Mouse (Mus musculus): ENCODE measurements at regions not wholly inside any gene's neighbourhood (a gene's known extent, or its start where the extent isn't known, plus 50 kb on each side); places are given as distances from the start of the nearest gene placed in this dataset.

DNA sequence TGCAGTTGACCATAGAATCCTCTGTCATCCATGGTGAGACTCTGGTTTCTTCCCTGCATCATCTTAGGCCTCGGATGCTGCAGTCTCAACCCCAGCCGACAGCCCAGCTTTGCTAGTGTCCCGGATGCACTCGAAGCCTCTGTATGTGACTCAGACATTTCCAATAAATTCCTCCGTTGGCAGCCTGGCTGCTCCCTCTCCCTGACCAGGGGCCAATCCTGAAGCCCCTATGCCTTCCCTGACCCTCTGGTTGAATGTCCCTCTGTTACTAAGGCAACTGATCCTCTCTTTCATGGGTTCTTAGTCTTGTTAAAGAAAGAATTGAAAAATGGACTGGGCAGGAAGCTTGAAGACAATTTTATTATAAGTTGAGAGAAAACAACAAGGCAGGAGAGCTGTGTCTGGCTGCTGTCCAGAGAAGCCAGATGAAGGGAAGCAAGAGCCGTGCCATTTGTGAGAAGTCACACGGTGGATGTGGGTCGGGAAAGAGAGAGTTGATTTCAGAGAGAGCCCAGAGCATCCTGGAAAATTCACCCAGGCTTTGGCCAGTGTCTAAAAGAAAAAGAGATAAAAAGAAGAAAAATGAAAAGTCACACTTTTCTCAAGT, 131.2 kb downstream of the Matn1 start:
- ATAC-seq: no peak
- no peaks in the 10 kb centered on the region for H3K36me3 ChIP-seq (ENCODE audit: control insufficient read depth, insufficient read depth, low read length)
- H3K27ac ChIP-seq (ENCODE audit: low read length): peak overlapping the region; percentile 36; the same call in 1 of the 2 replicates
- WGBS: 17% methylated on average over 8 of the region's 8 CpGs
- peaks cover 7% of the 10 kb centered on the region for H3K4me1 ChIP-seq (ENCODE audit: control insufficient read depth, insufficient read depth, low read length)
- no peak overlapping the region for H3K4me3 ChIP-seq (ENCODE audit: low read depth, low read length)
- no peaks in the 10 kb centered on the region for H3K27me3 ChIP-seq (ENCODE audit: control insufficient read depth, insufficient read depth, low read depth, low read length)
- H3K9ac ChIP-seq (ENCODE audit: low read depth, low read length): no peak overlapping the region
- H3K9me3 ChIP-seq (replicated peaks; ENCODE audit: control insufficient read depth, low read length, poor library complexity, severe bottlenecking): peaks cover 6% of the 10 kb centered on the region; the same call in 1 of the 2 replicates
- no peak overlapping the region for H3K4me2 ChIP-seq (ENCODE audit: low read length)

- 70% methylated on average over 3 of the region's 3 CpGs for WGBS
- no peak for ATAC-seq
These were observed 132.4 kb downstream of the Matn1 start for GRCm38 (mm10) chr4:131076628-131077027.

GRCm38 (mm10) chr4:131080113-131080512, 135.9 kb downstream of the Matn1 start:
- H3K27me3 ChIP-seq (ENCODE audit: control insufficient read depth, insufficient read depth, low read depth, low read length): no peaks in the 10 kb centered on the region

More at GRCm38 (mm10) chr4:131076628-131077027, 132.4 kb downstream of the Matn1 start:
- Histone ChIP-seq H3K27ac (ENCODE audit: low read length) (no peak overlapping the region), H3K4me1 (ENCODE audit: control insufficient read depth, insufficient read depth, low read length) (peaks cover 9% of the 10 kb centered on the region), H3K4me2 (ENCODE audit: low read length) (no peak overlapping the region), H3K4me3 (ENCODE audit: low read depth, low read length) (no peak overlapping the region), H3K27me3 (ENCODE audit: control insufficient read depth, insufficient read depth, low read depth, low read length) (no peaks in the 10 kb centered on the region), H3K9ac (ENCODE audit: low read depth, low read length) (no peak overlapping the region), H3K36me3 (ENCODE audit: control insufficient read depth, insufficient read depth, low read length) (no peaks in the 10 kb centered on the region), H3K9me3 (replicated peaks; ENCODE audit: control insufficient read depth, low read length, poor library complexity, severe bottlenecking) (peaks cover 6% of the 10 kb centered on the region; the same call in 1 of the 2 replicates)

GRCm38 (mm10) chr4:131083405-131083804, 139.2 kb downstream of the Matn1 start:
- WGBS: 40% methylated on average over 3 of the region's 3 CpGs
- no peak for ATAC-seq

More at GRCm38 (mm10) chr4:131080113-131080512, 135.9 kb downstream of the Matn1 start:
- H3K9ac ChIP-seq (ENCODE audit: low read depth, low read length): no peak overlapping the region
- no peak; the same call in 1 of the 2 replicates for ATAC-seq
- WGBS: 6% methylated on average over 1 of the region's 1 CpGs
- H3K4me1 ChIP-seq (ENCODE audit: control insufficient read depth, insufficient read depth, low read length): peaks cover 9% of the 10 kb centered on the region
- H3K36me3 ChIP-seq (ENCODE audit: control insufficient read depth, insufficient read depth, low read length): no peaks in the 10 kb centered on the region
- H3K9me3 ChIP-seq (replicated peaks; ENCODE audit: control insufficient read depth, low read length, poor library complexity, severe bottlenecking): peaks cover 6% of the 10 kb centered on the region; the same call in 1 of the 2 replicates
- H3K4me2 ChIP-seq (ENCODE audit: low read length): no peak overlapping the region
- H3K4me3 ChIP-seq (ENCODE audit: low read depth, low read length): no peak overlapping the region
- peak overlapping the region; percentile 59; the same call in 1 of the 2 replicates for H3K27ac ChIP-seq (ENCODE audit: low read length)

DNA sequence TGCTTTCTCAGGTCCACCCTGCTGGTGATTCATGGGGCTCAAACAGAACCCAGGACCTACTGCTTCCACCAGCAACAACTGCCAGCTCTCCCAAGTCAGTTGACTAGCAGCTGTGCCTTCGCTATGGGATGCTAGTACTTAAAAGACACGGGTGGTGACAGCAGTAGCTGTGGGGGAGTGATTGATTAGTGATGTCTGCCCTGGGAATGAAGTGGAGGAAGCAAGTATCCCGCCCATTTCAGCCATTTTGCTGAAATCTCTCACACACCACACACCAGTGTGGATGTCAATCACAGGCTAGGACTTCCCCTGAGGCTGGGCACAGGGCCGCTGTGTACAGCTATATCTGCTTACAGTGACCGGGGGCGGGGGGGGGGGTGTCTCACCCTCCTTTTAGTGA, 153.2 kb downstream of the Matn1 start:
- H3K4me2 ChIP-seq (ENCODE audit: low read length): no peak overlapping the region
- H3K27ac ChIP-seq (ENCODE audit: low read length): no peak overlapping the region
- H3K9ac ChIP-seq (ENCODE audit: low read depth, low read length): no peak overlapping the region
- no peak for ATAC-seq
- no peak overlapping the region for H3K4me3 ChIP-seq (ENCODE audit: low read depth, low read length)
- WGBS: 56% methylated on average over 6 of the region's 6 CpGs
- no peaks in the 10 kb centered on the region for H3K9me3 ChIP-seq (replicated peaks; ENCODE audit: control insufficient read depth, low read length, poor library complexity, severe bottlenecking)
- H3K4me1 ChIP-seq (ENCODE audit: control insufficient read depth, insufficient read depth, low read length): 0 out of 2 replicates have a peak, but pooled peaks cover 5% of the 10 kb centered on the region
- no peaks in the 10 kb centered on the region for H3K27me3 ChIP-seq (ENCODE audit: control insufficient read depth, insufficient read depth, low read depth, low read length)
- no peaks in the 10 kb centered on the region for H3K36me3 ChIP-seq (ENCODE audit: control insufficient read depth, insufficient read depth, low read length)

More at GRCm38 (mm10) chr4:131083405-131083804, 139.2 kb downstream of the Matn1 start:
- Histone ChIP-seq H3K9ac (ENCODE audit: low read depth, low read length) (no peak overlapping the region), H3K27me3 (ENCODE audit: control insufficient read depth, insufficient read depth, low read depth, low read length) (no peaks in the 10 kb centered on the region), H3K4me3 (ENCODE audit: low read depth, low read length) (no peak overlapping the region), H3K4me2 (ENCODE audit: low read length) (no peak overlapping the region), H3K27ac (ENCODE audit: low read length) (no peak overlapping the region), H3K4me1 (ENCODE audit: control insufficient read depth, insufficient read depth, low read length) (peaks cover 6% of the 10 kb centered on the region), H3K36me3 (ENCODE audit: control insufficient read depth, insufficient read depth, low read length) (no peaks in the 10 kb centered on the region), H3K9me3 (replicated peaks; ENCODE audit: control insufficient read depth, low read length, poor library complexity, severe bottlenecking) (no peaks in the 10 kb centered on the region)

GRCm38 (mm10) chr4:131100093-131100795, 156.1 kb downstream of the Matn1 start:
- Histone ChIP-seq H3K27ac (ENCODE audit: low read length) (no peak overlapping the region), H3K36me3 (ENCODE audit: control insufficient read depth, insufficient read depth, low read length) (no peaks in the 10 kb centered on the region), H3K9me3 (replicated peaks; ENCODE audit: control insufficient read depth, low read length, poor library complexity, severe bottlenecking) (no peaks in the 10 kb centered on the region), H3K9ac (ENCODE audit: low read depth, low read length) (no peak overlapping the region), H3K4me2 (ENCODE audit: low read length) (peak overlapping the region; percentile 18), H3K4me1 (ENCODE audit: control insufficient read depth, insufficient read depth, low read length) (0 out of 2 replicates have a peak, but pooled peaks cover 5% of the 10 kb centered on the region), H3K27me3 (ENCODE audit: control insufficient read depth, insufficient read depth, low read depth, low read length) (no peaks in the 10 kb centered on the region; the same call in 1 of the 2 replicates), H3K4me3 (ENCODE audit: low read depth, low read length) (no peak overlapping the region)
- 44% methylated on average over 10 of the region's 10 CpGs for WGBS
- ATAC-seq: no peak

- Histone ChIP-seq H3K9ac (ENCODE audit: low read depth, low read length) (no peak overlapping the region), H3K4me3 (ENCODE audit: low read depth, low read length) (no peak overlapping the region), H3K36me3 (ENCODE audit: control insufficient read depth, insufficient read depth, low read length) (no peaks in the 10 kb centered on the region), H3K27ac (ENCODE audit: low read length) (no peak overlapping the region), H3K4me1 (ENCODE audit: control insufficient read depth, insufficient read depth, low read length) (0 out of 2 replicates have a peak, but pooled peaks cover 5% of the 10 kb centered on the region), H3K27me3 (ENCODE audit: control insufficient read depth, insufficient read depth, low read depth, low read length) (no peaks in the 10 kb centered on the region; the same call in 1 of the 2 replicates), H3K9me3 (replicated peaks; ENCODE audit: control insufficient read depth, low read length, poor library complexity, severe bottlenecking) (no peaks in the 10 kb centered on the region), H3K4me2 (ENCODE audit: low read length) (peak overlapping the region; percentile 18)
- 15% methylated on average over 13 of the region's 13 CpGs for WGBS
- no peak for ATAC-seq
These were observed 156.6 kb downstream of the Matn1 start for GRCm38 (mm10) chr4:131100796-131101156.

DNA sequence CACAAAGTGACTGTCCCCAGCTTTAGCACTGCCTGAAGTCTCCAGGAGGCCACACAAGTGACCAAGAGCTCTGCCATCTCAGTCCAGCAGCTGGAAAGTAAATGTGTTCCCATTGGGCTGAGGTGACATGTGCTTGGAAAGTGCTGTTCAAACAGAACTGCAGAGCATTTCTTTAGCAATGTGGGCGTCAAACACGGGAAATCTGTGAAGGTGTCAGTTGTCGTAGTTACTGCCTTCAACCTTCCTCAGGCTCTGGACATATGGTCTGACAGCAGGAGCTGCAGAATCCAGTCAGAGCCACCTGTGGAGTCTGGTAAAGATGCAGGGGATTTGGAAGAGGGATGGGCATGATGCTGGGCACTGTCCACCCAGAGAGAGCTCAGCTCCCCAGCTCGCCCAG, 158.0 kb downstream of the Matn1 start:
- no peak overlapping the region for H3K27ac ChIP-seq (ENCODE audit: low read length)
- WGBS: 83% methylated on average over 4 of the region's 4 CpGs
- H3K9ac ChIP-seq (ENCODE audit: low read depth, low read length): no peak overlapping the region
- no peak for ATAC-seq
- H3K36me3 ChIP-seq (ENCODE audit: control insufficient read depth, insufficient read depth, low read length): no peaks in the 10 kb centered on the region
- no peaks in the 10 kb centered on the region; the same call in 1 of the 2 replicates for H3K27me3 ChIP-seq (ENCODE audit: control insufficient read depth, insufficient read depth, low read depth, low read length)
- peaks cover 1% of the 10 kb centered on the region; the same call in 1 of the 2 replicates for H3K4me1 ChIP-seq (ENCODE audit: control insufficient read depth, insufficient read depth, low read length)
- H3K9me3 ChIP-seq (replicated peaks; ENCODE audit: control insufficient read depth, low read length, poor library complexity, severe bottlenecking): no peaks in the 10 kb centered on the region
- H3K4me3 ChIP-seq (ENCODE audit: low read depth, low read length): no peak overlapping the region
- no peak overlapping the region for H3K4me2 ChIP-seq (ENCODE audit: low read length)
